In the genomic region with DNA sequence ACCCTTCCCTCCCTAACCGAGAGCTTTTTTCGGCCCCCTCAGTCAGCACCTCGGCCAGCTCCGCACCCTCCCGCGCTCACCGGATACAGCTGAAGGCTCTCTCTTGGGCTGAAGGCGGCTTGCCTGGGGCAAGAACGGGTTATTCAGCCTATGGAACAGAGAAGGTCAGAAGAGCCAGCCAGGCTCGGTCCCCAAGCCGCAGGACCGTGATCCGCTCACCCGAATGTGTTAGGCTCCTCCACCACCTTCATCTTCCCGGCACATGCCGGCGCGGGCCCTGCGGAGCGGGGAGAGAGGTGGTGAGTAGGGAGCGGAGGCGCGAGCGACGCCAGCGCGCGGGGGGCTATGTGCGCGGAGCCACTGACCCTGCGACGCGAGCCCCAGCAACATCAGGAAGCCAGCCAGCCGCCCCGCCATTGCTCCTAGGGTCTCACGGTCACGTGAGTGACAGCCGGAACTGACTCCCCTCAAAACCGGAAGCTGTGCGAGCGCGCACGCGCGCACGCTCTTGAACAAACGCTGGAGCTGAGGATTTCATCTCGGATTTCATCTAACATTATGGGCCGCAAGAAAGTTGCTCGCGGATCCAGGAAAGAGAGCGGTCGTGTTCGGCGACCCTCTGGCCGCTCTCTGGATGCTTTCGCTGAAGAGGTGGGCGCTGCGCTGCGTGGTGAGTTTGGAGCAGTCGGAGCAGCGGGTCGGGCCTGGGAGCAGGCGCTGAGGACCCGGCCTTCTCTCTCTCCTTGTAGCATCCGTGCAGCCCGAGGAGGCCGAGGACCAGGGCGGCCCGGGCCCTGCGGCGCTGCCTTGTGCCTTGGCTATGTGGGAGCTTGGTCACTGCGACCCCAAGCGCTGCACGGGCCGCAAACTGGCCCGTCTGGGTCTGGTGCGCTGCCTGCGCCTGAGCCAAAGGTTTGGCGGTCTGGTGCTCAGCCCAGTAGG, we compare ENCODE assay signal across 8 mouse cellular contexts. TPM values are rescaled to one million over a fixed set of nuclear protein-coding genes. Genes with fewer than 3 reads are reported as not detected.
DNase-seq lines count a peak whose midpoint lies in the region; ATAC-seq lines count a peak whose summit lies in the region.

Gnptg (minus strand) TSS at position 430 of the 942 bp plus-strand sequence.
Tsr3 (plus strand) TSS at position 476 of the 942 bp plus-strand sequence.

- no peaks in the 10 kb centered on the region for H3K9me3 ChIP-seq in intestine, embryonic 16.5 days (ENCODE audit: control insufficient read depth, low read length)
- no peaks in the 10 kb centered on the region for H3K9me3 ChIP-seq in midbrain, embryonic 11.5 days (ENCODE audit: control insufficient read depth, low read length)

- intact Hi-C loops in left cerebral cortex, postnatal 4 days (cut with DNase I): no loop called here

- H3K9ac ChIP-seq in intestine, embryonic 16.5 days (ENCODE audit: low read depth, low read length): peak within 1 kb of the TSS; percentile 82
- H3K9ac ChIP-seq in midbrain, embryonic 11.5 days (ENCODE audit: low read length): peak within 1 kb of the TSS; percentile 96

- H3K4me3 ChIP-seq in intestine, embryonic 16.5 days (ENCODE audit: low read length): peak within 1 kb of the TSS; percentile 69
- peak within 1 kb of the TSS; percentile 99 for H3K4me3 ChIP-seq in midbrain, embryonic 11.5 days (ENCODE audit: low read depth, low read length)

- WGBS in intestine, embryonic 16.5 days: under 1% methylated on average over 80 of the region's 80 CpGs
- under 1% methylated on average over 80 of the region's 80 CpGs for WGBS in midbrain, embryonic 11.5 days

- peak within 1 kb of the TSS; percentile 80 for H3K27ac ChIP-seq in intestine, embryonic 16.5 days (ENCODE audit: low read length)
- peak within 1 kb of the TSS; percentile 57; the same call in 1 of the 2 replicates for H3K27ac ChIP-seq in midbrain, embryonic 11.5 days (ENCODE audit: low read depth, low read length)

- H3K27me3 ChIP-seq in intestine, embryonic 16.5 days (replicated peaks; ENCODE audit: control insufficient read depth, insufficient read depth, low read length): no peaks in the 10 kb centered on the region
- no peaks in the 10 kb centered on the region for H3K27me3 ChIP-seq in midbrain, embryonic 11.5 days (ENCODE audit: control insufficient read depth, insufficient read depth, low read length)

- peak within 1 kb of the TSS; percentile 88 for H3K4me2 ChIP-seq in intestine, embryonic 16.5 days (ENCODE audit: low read depth, low read length)
- H3K4me2 ChIP-seq in midbrain, embryonic 11.5 days: peak within 1 kb of the TSS; percentile 98

- peaks cover 15% of the 10 kb centered on the region for H3K4me1 ChIP-seq in intestine, embryonic 16.5 days (ENCODE audit: control insufficient read depth, insufficient read depth, low read length)
- peaks cover 12% of the 10 kb centered on the region for H3K4me1 ChIP-seq in midbrain, embryonic 11.5 days (ENCODE audit: control insufficient read depth, insufficient read depth, low read length)

- DNase-seq in adrenal gland, postnatal 10 days: peak; percentile 88
- peak; percentile 84 for DNase-seq in embryo, embryonic 9.5 days (ENCODE audit: extremely low spot score)
- DNase-seq in gonadal fat pad, adult 2 months (ENCODE audit: low read depth): no peak
- DNase-seq in left cerebral cortex, postnatal 4 days: peak; percentile 88
- DNase-seq in midbrain, embryonic 11.5 days (ENCODE audit: low spot score, missing footprints): peak; percentile 99
- peak; percentile 84 for DNase-seq in right cerebral cortex, postnatal 4 days
- peak; percentile 88 for DNase-seq in yolk sac, embryonic 10.5 days (ENCODE audit: low spot score)

- peak; percentile 93 for ATAC-seq in intestine, embryonic 16.5 days
- peak; percentile 81 for ATAC-seq in midbrain, embryonic 11.5 days (ENCODE audit: low FRiP score)

- peaks cover 9% of the 10 kb centered on the region for H3K36me3 ChIP-seq in intestine, embryonic 16.5 days (ENCODE audit: control insufficient read depth, insufficient read depth, low read length)
- H3K36me3 ChIP-seq in midbrain, embryonic 11.5 days (ENCODE audit: control insufficient read depth, insufficient read depth, low read length): peaks cover 17% of the 10 kb centered on the region

RNA-seq across cellular contexts. Expression of gene Gnptg, which starts in this region (rescaled TPM):
- total RNA-seq in adrenal gland, postnatal 10 days (2021): 10 to 100 TPM; 30.6 to 30.7 TPM
- 58.7 and 60.3 TPM in 2 replicates for polyA plus RNA-seq in gonadal fat pad, adult 2 months (2012; rRNA removed)
- 40.6 and 45.8 TPM in 2 replicates for polyA plus RNA-seq in intestine, embryonic 16.5 days (2015; fragmentation: Nextera tagmentation; extraction: Ambion mirVana)
- 10 to 100 TPM; 54.6 to 56.0 TPM for total RNA-seq in left cerebral cortex, postnatal 4 days (2021)
- polyA plus RNA-seq in midbrain, embryonic 11.5 days (2014; fragmentation: Nextera tagmentation; extraction: Ambion mirVana): 59.5 and 63.2 TPM in 2 replicates

RNA-seq across cellular contexts. Expression of gene Tsr3, which starts in this region (rescaled TPM):
- total RNA-seq in adrenal gland, postnatal 10 days (2021): 10 to 100 TPM; 22.1 to 22.6 TPM
- polyA plus RNA-seq in gonadal fat pad, adult 2 months (2012; rRNA removed): 21.5 and 24.7 TPM in 2 replicates
- 33.1 and 37.0 TPM in 2 replicates for polyA plus RNA-seq in intestine, embryonic 16.5 days (2015; fragmentation: Nextera tagmentation; extraction: Ambion mirVana)
- total RNA-seq in left cerebral cortex, postnatal 4 days (2021): 10 to 100 TPM; 29.7 to 33.8 TPM
- polyA plus RNA-seq in midbrain, embryonic 11.5 days (2014; fragmentation: Nextera tagmentation; extraction: Ambion mirVana): 62.5 and 64.3 TPM in 2 replicates
